Mouse (Mus musculus) heart, postnatal 10 days (tissue): Measurements from ENCODE around the gene Rnf222. TPM values are rescaled to one million over a fixed set of nuclear protein-coding genes. Genes with fewer than 3 reads are reported as not detected.
"Not testable (repeated sequence)": the region's sequence is repeated elsewhere in the genome, so short reads cannot be mapped to it uniquely, and the experiment has no call there.

Experiments used
- DNase-seq, 2 experiments: peaks; one replicate each; pipeline ENCODE4 v3.0.0; 2021
- intact Hi-C: fragments of 180-260 bp; cut with DNase I; formaldehyde crosslinking; loops from one replicate; pipeline ENCODE4 v1.15.1; 2025
- total RNA-seq, 2 experiments: library from RNA; stranded (reverse); gene quantifications; 2 replicates each; pipeline ENCODE4 v1.2.3; 2021

Rnf222 gene
- total RNA-seq, 2 experiments from 2014 or later = 0.10 to 0.17 TPM

GRCm38 (mm10) chr11:68905665-68906460 lies 17.5 kb downstream of the Rnf222 start:
- intact Hi-C loops = loop anchor here (2.0 to 5.0 kb wide), 3 partner anchors 36 to 131 kb away; no protein-coding TSS in a partner anchor
- no peak for DNase-seq

DNA sequence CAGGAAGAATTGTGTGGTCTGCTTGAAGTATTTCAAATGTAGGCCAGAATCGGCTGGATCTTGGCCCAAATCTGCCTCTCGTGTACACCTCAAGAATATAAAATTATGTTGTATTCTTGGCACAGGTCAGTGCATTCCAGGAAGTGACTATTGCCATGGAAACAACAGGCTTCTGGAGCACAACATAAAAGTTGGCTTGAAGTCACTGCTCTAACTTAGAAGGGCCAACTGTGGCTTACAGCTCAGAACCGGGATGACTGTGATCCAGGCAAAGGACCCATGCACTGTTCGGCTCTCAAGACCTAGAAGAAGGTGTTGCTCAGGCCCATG lies 18.1 kb downstream of the Rnf222 start:
- intact Hi-C loops = loop anchor here (2.0 to 5.0 kb wide), 2 partner anchors 36 to 130 kb away; no protein-coding TSS in a partner anchor
- no peak for DNase-seq

DNA sequence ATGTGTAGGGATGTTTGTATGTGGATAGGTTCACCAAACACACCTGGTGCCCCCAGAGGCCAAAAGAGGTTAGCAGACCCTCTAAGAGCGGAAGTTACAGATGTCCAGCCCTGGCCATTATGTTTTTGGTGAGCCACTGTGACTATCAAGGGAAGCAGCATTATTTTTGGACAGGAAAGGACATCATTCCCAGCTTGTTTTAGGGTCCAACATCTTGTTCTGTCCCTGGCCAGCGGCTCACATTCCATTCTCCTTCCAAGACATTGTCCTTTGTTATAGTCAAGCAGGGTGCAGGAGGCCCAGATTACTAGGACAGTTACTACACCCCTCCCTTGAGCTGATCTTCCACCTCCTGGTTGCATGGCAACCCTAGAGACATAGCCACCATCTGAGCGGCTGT lies 18.9 kb downstream of the Rnf222 start:
- intact Hi-C loops = loop anchor here (1.0 to 5.0 kb wide), 3 partner anchors 35 to 130 kb away; no protein-coding TSS in a partner anchor
- peak in 1 of 2 experiments; percentile 36 for DNase-seq

GRCm38 (mm10) chr11:68908846-68909503 lies 20.6 kb downstream of the Rnf222 start:
- peak in 1 of 2 experiments; percentile 35 for DNase-seq
- intact Hi-C loops = loop anchor here (5.0 kb wide), 1 partner anchor 33 kb away; no protein-coding TSS in a partner anchor

DNA sequence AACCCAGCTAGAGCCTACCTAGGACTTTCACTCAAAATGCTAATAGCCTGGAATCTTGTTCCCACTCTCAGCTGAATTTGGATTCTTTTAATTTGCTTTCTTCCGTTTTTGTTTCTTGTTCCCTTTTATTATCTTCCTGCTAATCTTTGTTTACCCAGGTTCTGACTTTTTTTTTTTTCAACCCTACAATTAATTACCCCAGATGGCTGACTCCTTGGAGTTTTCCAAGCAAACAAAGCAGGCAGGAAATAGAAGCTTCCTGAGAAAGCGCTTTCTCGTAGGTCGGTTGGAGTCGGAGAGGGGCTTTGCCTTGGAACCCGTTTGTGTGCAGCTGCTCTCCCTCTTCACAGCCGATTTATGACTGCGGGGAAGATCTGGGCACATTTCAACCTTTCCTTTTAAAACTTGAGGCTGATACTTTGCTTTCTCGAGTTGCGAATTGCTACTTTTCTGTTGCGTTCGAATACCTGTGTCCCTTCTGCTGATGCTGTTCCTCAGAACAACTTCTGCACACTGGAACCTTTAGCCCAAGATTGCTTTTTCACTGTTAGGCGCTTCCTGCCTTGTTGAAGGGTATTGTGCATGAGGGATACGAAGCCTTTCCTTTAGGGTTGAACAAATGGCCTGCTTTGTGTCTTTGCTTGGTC lies 23.3 kb downstream of the Rnf222 start:
- DNase-seq = peak in 1 of 2 experiments; percentile 37
- intact Hi-C loops = no loop called here

DNA sequence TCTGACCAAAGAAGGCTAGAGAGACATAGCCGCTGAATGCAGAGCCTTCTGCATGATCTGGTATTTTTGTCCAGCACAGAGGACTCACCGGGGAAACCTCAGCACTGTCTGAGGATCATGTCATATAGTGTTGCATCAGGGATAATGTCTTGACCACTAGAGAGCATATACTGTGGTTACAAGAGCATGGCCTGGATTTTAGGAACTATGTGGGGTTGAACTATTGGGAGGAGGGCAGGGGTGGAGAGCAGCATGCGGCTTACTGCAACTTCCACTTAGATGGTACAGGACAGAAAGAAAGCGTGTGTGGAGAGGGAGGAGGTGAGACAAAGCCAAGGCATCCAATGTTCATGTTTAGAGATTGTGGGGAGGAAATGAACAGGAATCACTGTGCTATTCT lies 26.2 kb downstream of the Rnf222 start:
- DNase-seq = no peak
- intact Hi-C loops = no loop called here

DNA sequence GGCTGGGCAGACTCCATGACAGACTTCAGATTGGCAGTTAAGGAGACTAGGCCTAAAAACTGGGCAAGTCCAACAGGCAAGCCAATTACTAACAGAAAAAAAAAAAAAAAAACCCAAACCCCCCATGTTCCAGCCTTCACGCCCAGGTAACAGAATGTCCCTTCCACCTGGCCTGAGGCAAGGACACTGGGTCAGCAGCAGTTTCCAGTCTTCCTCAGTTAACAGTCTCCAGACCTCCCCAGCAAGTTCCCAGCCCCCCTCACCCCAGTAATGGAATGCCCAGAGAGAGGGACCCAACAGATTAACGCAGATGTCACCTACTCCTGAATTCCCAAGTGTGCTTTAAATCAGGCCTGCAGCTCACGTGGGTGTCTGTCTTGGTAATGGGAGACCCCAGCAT lies 34.8 kb downstream of the Rnf222 start:
- no peak for DNase-seq
- intact Hi-C loops = no loop called here

GRCm38 (mm10) chr11:68924749-68925148 lies 36.4 kb downstream of the Rnf222 start:
- DNase-seq = no peak
- intact Hi-C loops = no loop called here

- intact Hi-C loops = no loop called here
These were observed 38.6 kb downstream of the Rnf222 start, which contains the start of gene Odf4 for GRCm38 (mm10) chr11:68926981-68927380. Gene Odf4 (minus strand): TSS chr11:68927081.

GRCm38 (mm10) chr11:68929947-68930346 lies 41.6 kb downstream of the Rnf222 start:
- no peak for DNase-seq
- intact Hi-C loops = no loop called here

More at GRCm38 (mm10) chr11:68926981-68927380, 38.6 kb downstream of the Rnf222 start, which contains the start of gene Odf4:
- no peak for DNase-seq

GRCm38 (mm10) chr11:68933885-68934507 lies 45.6 kb downstream of the Rnf222 start:
- intact Hi-C loops = no loop called here

GRCm38 (mm10) chr11:68936951-68937350 lies 48.6 kb downstream of the Rnf222 start:
- intact Hi-C loops, DNase-seq: not testable (repeated sequence)

More at GRCm38 (mm10) chr11:68933885-68934507, 45.6 kb downstream of the Rnf222 start:
- no peak for DNase-seq

DNA sequence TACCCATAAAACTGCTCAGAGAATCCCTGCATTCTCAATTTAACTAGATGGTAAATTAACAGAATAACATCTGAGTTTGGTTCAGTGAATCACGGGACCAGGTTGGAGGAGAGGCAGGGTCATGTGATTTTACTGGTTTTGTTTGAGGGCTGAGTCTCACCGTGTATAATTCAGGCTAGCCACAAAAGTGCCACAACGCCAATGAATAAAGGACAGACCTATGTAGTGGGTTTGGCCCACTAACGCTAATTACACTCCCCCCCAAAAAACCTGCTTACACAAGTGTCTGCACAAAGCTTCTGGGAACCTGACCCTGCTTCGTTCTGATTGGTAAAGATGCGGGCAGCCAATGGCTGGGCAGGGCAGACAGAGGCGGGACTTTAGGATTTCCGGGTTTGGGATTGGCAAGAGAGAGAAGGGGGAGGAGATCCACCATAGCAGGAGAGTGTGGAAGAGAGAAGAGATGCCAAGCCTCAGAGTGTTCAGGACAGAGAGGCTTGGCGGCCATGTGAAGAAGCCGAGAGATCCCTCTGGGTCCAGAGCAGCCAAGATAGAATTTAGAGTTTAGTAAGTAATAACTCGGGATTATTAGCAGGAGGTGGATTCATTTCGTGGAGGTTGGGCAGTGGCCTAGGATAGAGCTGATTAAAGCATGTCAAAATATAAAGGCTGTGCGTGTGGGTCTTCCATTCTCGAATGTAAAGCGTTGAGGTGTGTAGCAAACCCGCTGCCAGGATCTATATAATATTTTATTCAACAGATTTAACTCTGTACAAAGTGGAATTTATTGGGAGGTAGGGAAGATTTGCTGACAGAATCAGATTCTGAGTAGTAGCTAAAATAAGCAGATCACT lies 51.3 kb downstream of the Rnf222 start:
- intact Hi-C loops = loop anchor here (5.0 kb wide), 1 partner anchor 32 kb away; no protein-coding TSS in a partner anchor

GRCm38 (mm10) chr11:68940516-68940915 lies 52.2 kb downstream of the Rnf222 start:
- no peak for DNase-seq
- intact Hi-C loops = loop anchor here (5.0 kb wide), 1 partner anchor 33 kb away; no protein-coding TSS in a partner anchor

More for the DNA sequence above, 51.3 kb downstream of the Rnf222 start:
- peak; percentile 94 for DNase-seq

- intact Hi-C loops = loop anchor here (5.0 kb wide), 1 partner anchor 35 kb away; no protein-coding TSS in a partner anchor
- DNase-seq = no peak
These were observed 54.4 kb downstream of the Rnf222 start for GRCm38 (mm10) chr11:68942731-68943130.

DNA sequence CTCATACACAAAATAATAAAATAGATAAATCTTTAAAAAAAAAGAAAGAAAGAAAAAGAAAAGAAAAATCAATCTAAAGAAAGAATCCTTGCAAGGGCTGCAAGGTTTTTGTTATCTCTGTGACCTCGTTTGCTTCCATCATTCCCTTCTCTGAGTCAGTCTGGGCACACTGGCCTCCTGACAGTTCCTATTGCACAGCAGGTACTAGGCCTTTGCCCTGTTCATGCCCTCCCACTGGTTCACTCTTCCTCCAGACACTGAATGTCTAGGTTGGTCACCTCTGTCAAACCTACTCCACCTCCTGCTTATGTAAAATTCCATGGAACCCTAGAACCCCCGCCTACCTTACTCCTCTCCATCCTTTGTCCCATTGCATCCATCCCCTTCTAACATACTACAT lies 56.9 kb downstream of the Rnf222 start:
- no peak for DNase-seq
- intact Hi-C loops = no loop called here
